Mouse (Mus musculus) testis, postnatal 14 days (tissue): ENCODE measurements around the gene Cblc.
A peak's percentile ranks its signal among the peaks of the same experiment; 100 is the strongest.

Experiments
- DNase-seq: peaks from one replicate; pipeline ENCODE4 v3.0.0; 2021; ENCODE audit warnings: low spot score

Cblc gene

GRCm38 (mm10) chr7:19796697-19797588, at the start of gene Cblc:
Gene Cblc (minus strand): TSS chr7:19796809.
- DNase-seq, result peak; percentile 82

- no peak for DNase-seq
These were observed 48.0 kb upstream of the Cblc start for GRCm38 (mm10) chr7:19844521-19845171.

GRCm38 (mm10) chr7:19843561-19843960, 47.0 kb upstream of the Cblc start:
- peak; percentile 64 for DNase-seq

GRCm38 (mm10) chr7:19842885-19843504, 46.4 kb upstream of the Cblc start:
- no peak for DNase-seq

GRCm38 (mm10) chr7:19841686-19842413, 45.2 kb upstream of the Cblc start:
- DNase-seq, result no peak

GRCm38 (mm10) chr7:19840936-19841335, 44.3 kb upstream of the Cblc start:
- DNase-seq, result no peak

- DNase-seq, result peak; percentile 63
These were observed 43.8 kb upstream of the Cblc start for GRCm38 (mm10) chr7:19840371-19840770.

GRCm38 (mm10) chr7:19836843-19837242, 40.2 kb upstream of the Cblc start:
- no peak for DNase-seq

GRCm38 (mm10) chr7:19834055-19834454, 37.4 kb upstream of the Cblc start:
- DNase-seq, result no peak

GRCm38 (mm10) chr7:19831837-19832236, 35.2 kb upstream of the Cblc start:
- DNase-seq, result no peak

GRCm38 (mm10) chr7:19830682-19831156, 34.1 kb upstream of the Cblc start:
- DNase-seq, result peak; percentile 88

GRCm38 (mm10) chr7:19829694-19830093, 33.1 kb upstream of the Cblc start:
- DNase-seq, result no peak

- DNase-seq, result no peak
These were observed 30.1 kb upstream of the Cblc start for GRCm38 (mm10) chr7:19826756-19827155.

- DNase-seq, result peak; percentile 83
These were observed 27.8 kb upstream of the Cblc start for GRCm38 (mm10) chr7:19824182-19824973.

- peak; percentile 27 for DNase-seq
These were observed 26.9 kb upstream of the Cblc start for GRCm38 (mm10) chr7:19823256-19824181.

GRCm38 (mm10) chr7:19822604-19823058, 26.0 kb upstream of the Cblc start, which contains the start of gene Bcl3:
Gene Bcl3 (minus strand): TSS chr7:19822770.
- DNase-seq, result peak; percentile 44

- no peak for DNase-seq
These were observed 25.6 kb upstream of the Cblc start for GRCm38 (mm10) chr7:19822193-19822592.

GRCm38 (mm10) chr7:19821633-19822032, 25.0 kb upstream of the Cblc start:
- no peak for DNase-seq

- no peak for DNase-seq
These were observed 23.9 kb upstream of the Cblc start for GRCm38 (mm10) chr7:19820347-19821048.
